Mouse (Mus musculus) testis, postnatal 14 days (tissue): ENCODE results near the gene Olfr948.

Experiments used
- DNase-seq: peaks from one replicate; pipeline ENCODE4 v3.0.0; 2021; ENCODE audit warnings: low spot score

Olfr948 gene

DNA sequence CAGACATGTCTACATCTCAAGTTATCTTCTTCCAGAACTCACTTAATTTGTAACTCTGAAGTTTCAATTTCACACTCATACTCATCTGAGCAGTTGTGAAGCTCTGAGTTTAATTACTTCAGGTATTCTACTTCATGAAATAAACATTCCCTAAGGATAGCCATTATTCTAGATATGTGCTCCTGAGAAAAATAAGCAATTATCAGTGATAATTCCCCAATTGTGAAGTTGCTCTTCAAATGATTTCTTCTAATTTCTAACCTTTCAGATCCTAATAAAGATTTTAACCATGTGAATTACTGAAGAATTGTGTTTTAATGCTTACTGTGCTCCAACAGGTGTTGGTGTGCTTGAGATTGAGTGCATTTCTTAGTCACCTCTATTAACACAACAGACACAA lies at the start of gene Olfr948:
Gene Olfr948, minus strand, starts transcription at position 101 of the 400 bp plus-strand sequence.
- DNase-seq = no peak

DNA sequence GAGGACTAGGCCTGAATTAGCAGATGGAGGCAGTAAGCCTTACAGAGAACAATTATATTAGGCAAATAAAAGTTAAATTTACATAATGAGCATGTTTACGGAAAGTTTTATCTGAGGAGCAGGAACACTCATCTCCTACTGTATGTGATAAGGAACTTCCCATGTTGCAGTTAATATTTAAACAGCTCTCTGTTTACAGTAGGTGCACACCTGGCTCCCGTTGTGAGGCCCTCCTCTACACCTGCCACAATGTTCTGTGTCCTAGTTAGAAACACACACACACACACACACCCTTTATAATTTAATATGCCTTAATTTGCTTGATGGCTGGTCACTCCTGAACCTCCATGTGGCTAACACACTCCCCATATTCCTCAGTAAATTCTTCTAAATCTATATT lies 38.7 kb downstream of the Olfr948 start:
- no peak for DNase-seq

DNA sequence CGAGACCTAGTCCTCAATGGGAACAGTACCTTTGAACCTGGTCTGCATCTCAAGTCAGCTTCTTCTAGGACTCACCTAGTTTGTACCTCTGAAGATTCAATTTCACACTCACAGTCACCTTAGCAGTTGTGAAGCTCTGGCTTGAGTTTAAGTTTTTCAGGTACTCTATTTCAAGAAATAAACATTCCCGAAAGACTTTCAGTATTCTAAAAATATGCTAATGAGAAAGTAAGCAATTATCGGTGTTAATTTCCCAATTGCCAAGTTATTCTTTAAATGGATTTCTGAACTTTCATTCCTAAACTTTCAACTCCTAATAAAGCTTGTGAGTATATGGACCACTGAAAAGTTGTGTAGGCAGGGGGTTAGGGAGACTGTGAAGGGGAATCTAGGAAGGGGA lies 49.1 kb downstream of the Olfr948 start, which contains the start of gene Olfr945:
Gene Olfr945, minus strand, starts transcription at position 101 of the 400 bp plus-strand sequence.
- DNase-seq = no peak
